Mouse (Mus musculus): ENCODE results near the gene Grb7. TPM values are rescaled to one million over a fixed set of nuclear protein-coding genes. Genes with fewer than 3 reads are reported as not detected.

Grb7 gene
- total RNA-seq, 1 experiment from 2014 or later = not detected

- no peak for ATAC-seq (replicated peaks; ENCODE audit: low read depth, poor library complexity, severe bottlenecking)
Observed at GRCm38 (mm10) chr11:98493394-98493793, 47.2 kb downstream of the Grb7 start.

GRCm38 (mm10) chr11:98495176-98495719 is 49.1 kb downstream of the Grb7 start:
- ATAC-seq (replicated peaks; ENCODE audit: low read depth, poor library complexity, severe bottlenecking) = no peak

GRCm38 (mm10) chr11:98497388-98498288 is 51.4 kb downstream of the Grb7 start:
- ATAC-seq (replicated peaks; ENCODE audit: low read depth, poor library complexity, severe bottlenecking) = no peak

GRCm38 (mm10) chr11:98504926-98505325 is 58.7 kb downstream of the Grb7 start:
- ATAC-seq (replicated peaks; ENCODE audit: low read depth, poor library complexity, severe bottlenecking) = no peak

Other genes with a start within 250 kb of the Grb7 start
- 59.3 and 67.3 TPM in 2 replicates for gene Cdk12, start 243.3 kb upstream of the Grb7 start, total RNA-seq (2017)
- not detected in 2 replicates for gene Neurod2, start 116.7 kb upstream of the Grb7 start, total RNA-seq (2017)
- gene Ppp1r1b, start 98.0 kb upstream of the Grb7 start, total RNA-seq (2017) = not detected in 2 replicates
- gene Stard3, start 88.0 kb upstream of the Grb7 start, total RNA-seq (2017) = 10.2 and 14.2 TPM in 2 replicates
- gene Tcap, start 62.6 kb upstream of the Grb7 start, total RNA-seq (2017) = not detected in 2 replicates
- not detected in 2 replicates for gene Pnmt, start 59.9 kb upstream of the Grb7 start, total RNA-seq (2017)
- gene Pgap3, start 45.9 kb upstream of the Grb7 start, total RNA-seq (2017) = 0.34 and 4.8 TPM in 2 replicates
- not detected in 2 replicates for gene Erbb2, start 33.9 kb upstream of the Grb7 start, total RNA-seq (2017)
- gene Mien1, start 7.4 kb upstream of the Grb7 start, total RNA-seq (2017) = 16.1 and 24.4 TPM in 2 replicates
- 0.15 TPM in 1 of 2 replicates, not detected in the other for gene Ikzf3, start 99.6 kb downstream of the Grb7 start, total RNA-seq (2017)
- gene Zpbp2, start 104.7 kb downstream of the Grb7 start, total RNA-seq (2017) = 0.59 and 2.8 TPM in 2 replicates
- gene Ormdl3, start 141.0 kb downstream of the Grb7 start, total RNA-seq (2017) = 17.9 and 19.2 TPM in 2 replicates
- gene Lrrc3c, start 151.9 kb downstream of the Grb7 start, total RNA-seq (2017) = not detected in 2 replicates
- gene Gm12355, start 179.3 kb downstream of the Grb7 start, total RNA-seq (2017) = 5.8 and 9.3 TPM in 2 replicates
- gene Gsdma3, start 180.0 kb downstream of the Grb7 start, total RNA-seq (2017) = not detected in 2 replicates
- not detected in 2 replicates for gene Gsdma2, start 200.4 kb downstream of the Grb7 start, total RNA-seq (2017)
- gene Gsdma, start 218.0 kb downstream of the Grb7 start, total RNA-seq (2017) = 0.05 TPM in 1 of 2 replicates, not detected in the other
- gene Psmd3, start 236.2 kb downstream of the Grb7 start, total RNA-seq (2017) = 53.7 and 88.9 TPM in 2 replicates